15 mouse cellular contexts compared by ENCODE assay signal in the genomic region with DNA sequence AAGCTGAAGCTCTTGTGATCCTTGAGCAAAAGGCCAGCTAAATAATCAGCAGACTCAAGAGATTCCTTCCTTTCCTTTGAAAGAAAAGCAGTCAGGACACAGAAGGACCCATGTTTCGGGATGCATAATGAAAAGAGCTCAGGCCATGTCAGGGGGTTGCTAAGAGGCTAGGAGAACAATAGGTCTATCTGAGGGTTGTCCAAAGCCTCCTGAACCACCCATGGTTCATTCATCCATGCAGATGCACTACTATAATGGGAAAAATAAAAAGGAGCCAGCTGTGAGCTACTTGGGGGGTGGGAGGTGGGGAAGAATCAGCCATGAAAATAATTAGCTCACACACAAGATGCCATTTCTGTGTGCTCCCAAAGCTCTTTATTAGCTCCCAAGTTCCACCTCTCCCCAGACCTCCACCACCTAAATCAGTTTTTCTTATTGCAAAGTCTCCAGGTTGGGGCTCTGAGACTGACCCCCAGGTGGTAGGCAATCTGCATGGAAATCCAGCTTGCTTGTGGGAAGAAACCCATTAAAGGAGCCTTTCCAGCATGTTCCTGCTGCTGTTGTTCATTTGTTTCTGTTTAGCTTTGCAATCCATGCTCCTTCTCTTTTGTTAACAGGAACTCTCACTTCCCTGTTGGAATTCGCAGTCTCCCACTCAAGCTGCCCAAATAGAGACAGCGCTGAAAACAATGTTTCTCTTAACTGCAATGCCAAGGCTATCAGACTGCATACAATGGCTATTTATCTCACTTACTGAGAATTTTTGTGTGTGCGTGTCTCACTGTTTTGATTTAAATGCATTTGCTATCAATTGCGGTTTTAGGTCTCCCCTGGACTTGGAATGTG. TPM values are rescaled to one million over a fixed set of nuclear protein-coding genes. Genes with fewer than 3 reads are reported as not detected.
DNase-seq lines count a peak whose midpoint lies in the region; ATAC-seq and TF ChIP-seq lines count a peak whose summit lies in the region.
"Had no signal": no experiment of that assay in that cellular context is flagged by ENCODE, and none has a peak within 500 bp of the region (broad histone marks: within the 10 kb centered on the region; RNA-seq: fewer than 3 reads in every experiment).

No protein-coding gene starts in this region.

- 0 out of 2 replicates have a peak, but pooled peaks have one; percentile 31 for ATAC-seq in hindbrain, embryonic 14.5 days (ENCODE audit: low FRiP score)
- ATAC-seq in midbrain, postnatal 0 days (ENCODE audit: low FRiP score): 0 out of 2 replicates have a peak, but pooled peaks have one; percentile 34

- no peak for DNase-seq in testis, postnatal 10 days (ENCODE audit: low spot score)
- no peak for DNase-seq in hindbrain, embryonic 14.5 days (ENCODE audit: low spot score)
- DNase-seq in midbrain, postnatal 0 days (ENCODE audit: low spot score): peak; percentile 2
- no peak for DNase-seq in heart, adult 18-20 months
- no peak for DNase-seq in spleen, postnatal 14 days (ENCODE audit: low spot score in 2 of 2)
- DNase-seq in kidney, adult 11 months: no peak
- no peak for DNase-seq in heart, adult 11 months
- DNase-seq: cerebellum, postnatal 25 days; kidney, adult 18-20 months; left cerebral cortex, postnatal 4 days; lung, embryonic 14.5 days had no signal

- H3K4me2 ChIP-seq in hindbrain, embryonic 14.5 days (replicated peaks): no peak overlapping the region
- no peak overlapping the region for H3K4me2 ChIP-seq in midbrain, postnatal 0 days (ENCODE audit: low read depth, low read length, poor library complexity, severe bottlenecking)
- H3K4me2 ChIP-seq: lung, embryonic 14.5 days had no signal

- no peak overlapping the region for H3K9ac ChIP-seq in hindbrain, embryonic 14.5 days
- no peak overlapping the region for H3K9ac ChIP-seq in midbrain, postnatal 0 days (replicated peaks; ENCODE audit: low read length, poor library complexity, severe bottlenecking)
- H3K9ac ChIP-seq: lung, embryonic 14.5 days had no signal

- no peaks in the 10 kb centered on the region for H3K27me3 ChIP-seq in testis, adult 2 months (ENCODE audit: control insufficient read depth, insufficient read depth, low read length)
- no peaks in the 10 kb centered on the region for H3K27me3 ChIP-seq in hindbrain, embryonic 14.5 days (ENCODE audit: control insufficient read depth, insufficient read depth, low read length)
- H3K27me3 ChIP-seq in midbrain, postnatal 0 days (ENCODE audit: insufficient read depth, low read length): no peaks in the 10 kb centered on the region
- H3K27me3 ChIP-seq: megakaryocyte, embryonic 14.5 days had no signal

- 12% methylated on average over 5 of the region's 5 CpGs for WGBS in hindbrain, embryonic 14.5 days
- 18% methylated on average over 5 of the region's 5 CpGs for WGBS in midbrain, postnatal 0 days

- no peak for TF ChIP-seq POLR2A in testis, adult 2 months (IDR thresholded peaks at IDR 0.05; ENCODE audit: control insufficient read depth, low read depth, low read length)

- H3K27ac ChIP-seq in testis, adult 2 months (ENCODE audit: control insufficient read depth, insufficient read depth, low read depth, low read length): peak overlapping the region; percentile 13; the same call in 1 of the 2 replicates
- peak overlapping the region; percentile 50 for H3K27ac ChIP-seq in hindbrain, embryonic 14.5 days
- H3K27ac ChIP-seq in midbrain, postnatal 0 days (ENCODE audit: low read depth, low read length): peak overlapping the region; percentile 26; the same call in 1 of the 2 replicates
- H3K27ac ChIP-seq: layer of hippocampus, adult 2 months had no signal

- H3K36me3 ChIP-seq in testis, adult 2 months (ENCODE audit: control insufficient read depth, insufficient read depth, low read length): no peaks in the 10 kb centered on the region
- H3K36me3 ChIP-seq in hindbrain, embryonic 14.5 days (replicated peaks; ENCODE audit: control insufficient read depth, insufficient read depth): no peaks in the 10 kb centered on the region
- H3K36me3 ChIP-seq in midbrain, postnatal 0 days (ENCODE audit: insufficient read depth, low read length): no peaks in the 10 kb centered on the region

- TF ChIP-seq CTCF in testis, adult 2 months (IDR thresholded peaks at IDR 0.05; ENCODE audit: control insufficient read depth, insufficient read depth, insufficient replicate concordance, low read depth, low read length): no peak
- TF ChIP-seq CTCF in midbrain, postnatal 0 days (IDR thresholded peaks at IDR 0.05): no peak

- no peaks in the 10 kb centered on the region; the same call in 1 of the 2 replicates for H3K4me1 ChIP-seq in testis, adult 2 months (ENCODE audit: control insufficient read depth, insufficient read depth, low read length)
- H3K4me1 ChIP-seq in hindbrain, embryonic 14.5 days (replicated peaks; ENCODE audit: control insufficient read depth, insufficient read depth, low read length): peaks cover 10% of the 10 kb centered on the region; the same call in 1 of the 2 replicates
- no peaks in the 10 kb centered on the region for H3K4me1 ChIP-seq in midbrain, postnatal 0 days (ENCODE audit: insufficient read depth, low read length)
- H3K4me1 ChIP-seq: megakaryocyte, embryonic 14.5 days had no signal

- H3K9me3 ChIP-seq in hindbrain, embryonic 14.5 days (ENCODE audit: control insufficient read depth, low read length): no peaks in the 10 kb centered on the region
- no peaks in the 10 kb centered on the region for H3K9me3 ChIP-seq in midbrain, postnatal 0 days (ENCODE audit: low read length)

- no peak overlapping the region for H3K4me3 ChIP-seq in testis, adult 2 months (ENCODE audit: control insufficient read depth, low read depth, low read length)
- H3K4me3 ChIP-seq in hindbrain, embryonic 14.5 days (replicated peaks; ENCODE audit: low read length): no peak overlapping the region
- H3K4me3 ChIP-seq in midbrain, postnatal 0 days (ENCODE audit: low read depth, low read length): no peak overlapping the region
- H3K4me3 ChIP-seq: layer of hippocampus, adult 2 months; megakaryocyte, embryonic 14.5 days had no signal

RNA-seq across cellular contexts. Expression of a gene that starts 30.7 kb away (rescaled TPM):
- polyA plus RNA-seq in testis, adult 2 months (2012; rRNA removed): not detected in 2 replicates
- polyA plus RNA-seq in hindbrain, embryonic 14.5 days (2014; fragmentation: Nextera tagmentation; extraction: Ambion mirVana): 23.4 and 24.4 TPM in 2 replicates
- total RNA-seq in midbrain, postnatal 0 days (2014; rRNA removed): not detected in 2 replicates
- polyA plus RNA-seq in midbrain, postnatal 0 days (2015; fragmentation: Nextera tagmentation; extraction: Ambion mirVana): 4.3 and 7.9 TPM in 2 replicates
- total RNA-seq in heart, adult 18-20 months (2021): 10 to 100 TPM; 15.4 to 26.4 TPM
- total RNA-seq: ES-E14; left cerebral cortex, postnatal 4 days had no signal

RNA-seq across cellular contexts. Expression of a gene that starts 36.3 kb away (rescaled TPM):
- 1.9 and 2.1 TPM in 2 replicates for polyA plus RNA-seq in testis, adult 2 months (2012; rRNA removed)
- 13.0 and 13.7 TPM in 2 replicates for polyA plus RNA-seq in hindbrain, embryonic 14.5 days (2014; fragmentation: Nextera tagmentation; extraction: Ambion mirVana)
- 9.7 TPM in 2 replicates for total RNA-seq in midbrain, postnatal 0 days (2014; rRNA removed)
- 7.0 and 8.5 TPM in 2 replicates for polyA plus RNA-seq in midbrain, postnatal 0 days (2015; fragmentation: Nextera tagmentation; extraction: Ambion mirVana)
- 1 to 10 TPM; 1.7 to 1.8 TPM for total RNA-seq in heart, adult 18-20 months (2021)

RNA-seq across cellular contexts. Expression of a gene that starts 36.4 kb away (rescaled TPM):
- polyA plus RNA-seq in testis, adult 2 months (2012; rRNA removed): 3.1 and 4.7 TPM in 2 replicates
- polyA plus RNA-seq in hindbrain, embryonic 14.5 days (2014; fragmentation: Nextera tagmentation; extraction: Ambion mirVana): 23.5 and 24.0 TPM in 2 replicates
- 3.3 TPM in 1 of 2 replicates, not detected in the other for total RNA-seq in midbrain, postnatal 0 days (2014; rRNA removed)
- 12.6 and 13.0 TPM in 2 replicates for polyA plus RNA-seq in midbrain, postnatal 0 days (2015; fragmentation: Nextera tagmentation; extraction: Ambion mirVana)
- total RNA-seq in heart, adult 18-20 months (2021): 10 to 100 TPM; 38.3 to 42.7 TPM

RNA-seq across cellular contexts. Expression of a gene that starts 36.4 kb away (rescaled TPM):
- polyA plus RNA-seq in testis, adult 2 months (2012; rRNA removed): 1.7 TPM in 2 replicates
- 11.7 and 16.5 TPM in 2 replicates for polyA plus RNA-seq in hindbrain, embryonic 14.5 days (2014; fragmentation: Nextera tagmentation; extraction: Ambion mirVana)
- 6.9 and 13.6 TPM in 2 replicates for total RNA-seq in midbrain, postnatal 0 days (2014; rRNA removed)
- 6.4 and 6.7 TPM in 2 replicates for polyA plus RNA-seq in midbrain, postnatal 0 days (2015; fragmentation: Nextera tagmentation; extraction: Ambion mirVana)
- total RNA-seq in heart, adult 18-20 months (2021): 10 to 100 TPM; 32.0 to 33.4 TPM
